Mouse (Mus musculus) heart, embryonic 11.5 days (tissue): ENCODE data around the gene Ndufa7. TPM values are rescaled to one million over a fixed set of nuclear protein-coding genes. Genes with fewer than 3 reads are reported as not detected.

Experiments used
- ATAC-seq: fragments of 200-750 bp; cut with Nextera tagmentation; replicated peaks from 2 replicates; pipeline ENCODE4 v1.8.0; 2017; ENCODE audit warnings: moderate library complexity; ENCODE audit not compliant: insufficient number of reproducible peaks, low FRiP score, low TSS enrichment
- H3K27ac ChIP-seq: fragments of 300-500 bp; sonication (generic); 2 replicates; pipeline ENCODE4 v1.5.1; 2014; ENCODE audit warnings: mild to moderate bottlenecking, low read depth, low read length
- H3K27me3 ChIP-seq: fragments of 300-500 bp; sonication (generic); 2 replicates; pipeline ENCODE4 v1.6.1; 2014; ENCODE audit warnings: mild to moderate bottlenecking, low read length, mixed read lengths; ENCODE audit not compliant: control insufficient read depth, insufficient read depth
- H3K36me3 ChIP-seq: fragments of 300-500 bp; sonication (generic); 2 replicates; pipeline ENCODE4 v1.6.1; 2014; ENCODE audit warnings: mild to moderate bottlenecking, low read length, moderate library complexity, mixed read lengths; ENCODE audit not compliant: control insufficient read depth, insufficient read depth
- H3K4me1 ChIP-seq: fragments of 300-500 bp; sonication (generic); 2 replicates; pipeline ENCODE4 v1.6.1; 2014; ENCODE audit warnings: low read length; ENCODE audit not compliant: control insufficient read depth, insufficient read depth
- H3K4me2 ChIP-seq: fragments of 300-500 bp; sonication (generic); 2 replicates; pipeline ENCODE4 v1.6.1; 2014; ENCODE audit warnings: mild to moderate bottlenecking, moderate library complexity
- H3K4me3 ChIP-seq: fragments of 300-500 bp; sonication (generic); 2 replicates; pipeline ENCODE4 v1.5.1; 2014; ENCODE audit warnings: low read depth, low read length
- H3K9ac ChIP-seq: fragments of 300-500 bp; sonication (generic); 2 replicates; pipeline ENCODE4 v1.6.1; 2014; ENCODE audit warnings: mild to moderate bottlenecking, low read depth, low read length, moderate library complexity
- H3K9me3 ChIP-seq: fragments of 300-500 bp; sonication (generic); replicated peaks from 2 replicates; pipeline ENCODE4 v1.6.1; 2016; ENCODE audit warnings: low read length; ENCODE audit not compliant: control insufficient read depth
- WGBS: fragments of 180-500 bp; shearing (Covaris S2); extraction: QIAGEN DNeasy Blood & Tissue Kit; methylation state at CpG from one replicate; pipeline ENCODE4 v1.1.7; 2014; ENCODE audit not compliant: insufficient replicate concordance; 5-methylcytosine and 5-hydroxymethylcytosine counted together
- polyA plus RNA-seq: library from polyadenylated mRNA; unstranded; fragments of >200 nt; fragmentation: Nextera tagmentation; extraction: Ambion mirVana; gene quantifications from 2 replicates; pipeline ENCODE4 v1.2.1, GENCODE M21; 2014

The Ndufa7 gene
- polyA plus RNA-seq, 1 experiment from 2014 or later = 457 TPM

DNA sequence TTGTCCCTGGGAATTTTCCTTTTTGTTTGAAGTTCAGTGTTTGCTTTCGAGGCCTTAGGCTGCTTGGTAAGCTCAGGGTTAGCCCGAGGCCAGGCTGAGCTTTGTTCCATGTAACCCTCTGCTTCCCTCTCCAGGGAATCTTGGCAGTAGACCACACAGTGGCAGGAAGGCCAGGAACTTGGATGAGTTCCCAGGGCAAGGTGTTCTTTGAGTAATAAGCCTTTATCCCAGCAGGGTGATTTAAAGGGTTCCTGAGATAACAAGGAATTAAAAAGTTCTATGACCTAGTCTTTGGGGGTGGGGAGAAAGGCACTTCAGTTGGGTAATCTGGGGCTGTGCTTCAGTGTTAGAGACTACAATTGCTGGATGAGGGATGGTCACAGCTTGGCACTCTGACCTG lies 4.5 kb downstream of the Ndufa7 start:
- WGBS = 73% methylated on average over 2 of the region's 2 CpGs
- peaks cover 6% of the 10 kb centered on the region for H3K4me1 ChIP-seq
- H3K4me2 ChIP-seq = no peak overlapping the region
- H3K27me3 ChIP-seq = no peaks in the 10 kb centered on the region
- no peak overlapping the region for H3K4me3 ChIP-seq
- H3K9ac ChIP-seq = no peak overlapping the region
- peaks cover 26% of the 10 kb centered on the region for H3K36me3 ChIP-seq
- no peak for ATAC-seq
- no peak overlapping the region for H3K27ac ChIP-seq
- H3K9me3 ChIP-seq = no peaks in the 10 kb centered on the region

DNA sequence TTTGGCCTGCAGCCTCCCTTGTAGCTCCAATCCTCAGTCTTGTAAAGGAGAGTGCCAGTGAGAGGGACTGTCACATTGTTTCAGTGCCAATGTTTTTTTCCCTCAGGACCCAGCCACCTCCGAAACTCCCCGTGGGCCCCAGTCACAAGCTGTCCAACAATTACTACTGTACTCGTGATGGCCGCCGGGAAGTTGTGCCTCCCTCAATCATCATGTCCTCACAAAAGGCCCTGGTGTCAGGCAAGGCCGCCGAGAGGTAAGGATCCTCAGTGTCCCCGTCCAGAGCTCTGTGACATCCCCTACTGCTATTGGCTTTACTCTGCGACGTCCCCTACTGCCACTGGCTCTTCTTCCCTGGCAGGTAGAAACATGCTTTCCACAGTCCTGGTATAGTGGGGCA lies 5.2 kb downstream of the Ndufa7 start:
- 92% methylated on average over 10 of the region's 10 CpGs for WGBS
- ATAC-seq = no peak
- H3K27ac ChIP-seq = no peak overlapping the region
- H3K9me3 ChIP-seq = no peaks in the 10 kb centered on the region
- H3K36me3 ChIP-seq = peaks cover 26% of the 10 kb centered on the region
- no peak overlapping the region for H3K4me3 ChIP-seq
- no peak overlapping the region for H3K4me2 ChIP-seq
- peaks cover 6% of the 10 kb centered on the region for H3K4me1 ChIP-seq
- no peak overlapping the region for H3K9ac ChIP-seq
- no peaks in the 10 kb centered on the region for H3K27me3 ChIP-seq

DNA sequence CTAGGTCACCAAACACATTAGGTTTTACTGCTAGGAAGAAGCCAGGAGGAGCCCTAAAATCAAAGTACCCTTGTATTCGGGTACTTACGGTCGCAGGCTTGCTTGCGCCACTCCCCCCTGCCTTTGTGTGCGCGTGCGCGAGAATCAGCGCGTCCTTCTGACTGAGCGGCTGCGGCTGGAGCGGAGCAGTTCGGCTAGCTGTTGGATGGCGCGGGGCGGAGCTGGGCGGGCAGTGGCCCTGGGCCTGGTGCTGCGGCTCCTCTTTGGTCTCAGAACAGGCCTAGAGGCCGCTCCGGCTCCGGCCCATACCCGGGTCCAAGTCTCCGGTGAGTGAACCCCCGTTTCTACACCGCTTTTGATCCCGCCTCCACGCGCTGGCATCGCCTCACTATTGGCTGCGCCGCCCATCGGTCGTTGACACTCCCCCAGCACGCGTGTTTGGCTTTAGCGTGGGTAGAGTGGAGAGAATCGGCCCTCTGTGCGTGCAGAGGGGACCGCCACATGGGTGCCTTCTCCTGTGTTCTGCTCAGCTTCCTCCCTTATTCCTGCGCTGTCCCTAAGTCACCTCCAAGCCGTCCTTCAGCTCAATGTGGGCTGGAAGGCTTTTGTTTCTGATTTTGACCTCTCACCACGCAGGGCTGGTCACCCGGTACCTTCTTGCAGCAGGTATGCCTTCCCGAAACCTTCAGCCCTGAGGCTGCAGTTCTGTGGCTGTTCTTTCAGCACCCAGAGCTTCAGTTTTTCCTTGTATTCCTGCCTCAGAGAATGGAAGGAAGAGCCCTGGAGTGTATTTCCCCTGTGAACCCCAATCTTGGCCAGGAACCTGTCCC lies 18.8 kb downstream of the Ndufa7 start, which contains the start of gene Cd320:
TSS of gene Cd320 (plus strand) at position 126 of the 830 bp plus-strand sequence.
- H3K36me3 ChIP-seq = 0 out of 2 replicates have a peak, but pooled peaks cover 3% of the 10 kb centered on the region
- H3K27ac ChIP-seq = peak within 1 kb of the TSS; percentile 22; the same call in 1 of the 2 replicates
- peak within 1 kb of the TSS; percentile 95 for H3K4me3 ChIP-seq
- peaks cover 11% of the 10 kb centered on the region for H3K4me1 ChIP-seq
- peak within 1 kb of the TSS; percentile 79 for H3K9ac ChIP-seq
- H3K9me3 ChIP-seq = no peaks in the 10 kb centered on the region
- H3K4me2 ChIP-seq = peak within 1 kb of the TSS; percentile 90
- under 1% methylated on average over 45 of the region's 45 CpGs for WGBS
- H3K27me3 ChIP-seq = no peaks in the 10 kb centered on the region
- peak; percentile 86 for ATAC-seq

DNA sequence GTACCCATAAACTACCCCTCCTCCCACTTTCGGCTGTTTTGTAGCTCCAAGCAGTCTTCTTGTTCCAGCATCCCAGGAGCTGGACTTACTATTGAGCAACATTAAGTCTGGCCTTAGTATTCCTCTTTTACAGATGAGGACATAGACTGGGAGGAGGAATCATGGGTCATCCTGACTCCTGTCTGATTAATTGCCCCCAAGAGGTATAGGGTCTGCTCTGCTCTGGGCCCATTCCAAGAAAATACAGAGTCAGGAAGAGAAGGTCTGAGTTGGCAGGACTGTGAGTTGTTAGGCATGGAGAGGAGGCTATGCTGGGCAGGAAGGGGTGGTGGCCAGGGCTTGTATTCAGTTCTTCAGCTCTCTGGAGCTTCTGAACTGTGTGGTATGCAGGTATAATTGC lies 19.8 kb downstream of the Ndufa7 start:
- WGBS = 79% methylated on average over 1 of the region's 1 CpGs
- Histone ChIP-seq H3K9me3 (no peaks in the 10 kb centered on the region), H3K4me2 (peak overlapping the region; percentile 90; the same call in 1 of the 2 replicates), H3K27ac (no peak overlapping the region), H3K4me1 (peaks cover 11% of the 10 kb centered on the region), H3K27me3 (no peaks in the 10 kb centered on the region), H3K4me3 (no peak overlapping the region), H3K9ac (0 out of 2 replicates have a peak overlapping the region, but pooled peaks have one; percentile 17), H3K36me3 (0 out of 2 replicates have a peak, but pooled peaks cover 3% of the 10 kb centered on the region)
- ATAC-seq = no peak

DNA sequence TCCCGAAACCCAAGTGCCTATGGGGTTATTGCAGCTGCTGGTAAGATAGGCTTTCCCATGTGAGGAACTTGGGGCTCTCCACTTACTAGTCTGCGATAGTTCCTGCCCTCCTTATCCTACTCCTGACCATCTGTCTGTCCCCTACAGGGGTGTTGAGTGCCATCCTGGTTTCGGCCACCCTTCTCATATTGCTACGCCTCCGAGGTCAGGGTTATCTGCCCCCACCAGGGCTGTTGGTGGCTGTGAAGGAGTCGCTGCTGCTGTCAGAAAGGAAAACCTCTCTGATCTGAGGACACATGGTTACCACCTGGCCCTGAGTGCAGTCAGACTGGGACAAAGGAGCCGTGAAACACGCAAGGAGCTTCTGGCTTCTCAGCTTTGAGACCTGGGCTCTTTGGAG lies 23.8 kb downstream of the Ndufa7 start:
- no peak overlapping the region for H3K9ac ChIP-seq
- H3K36me3 ChIP-seq = 0 out of 2 replicates have a peak, but pooled peaks cover 3% of the 10 kb centered on the region
- 63% methylated on average over 8 of the region's 8 CpGs for WGBS
- H3K9me3 ChIP-seq = no peaks in the 10 kb centered on the region
- H3K27me3 ChIP-seq = no peaks in the 10 kb centered on the region
- H3K4me3 ChIP-seq = no peak overlapping the region
- no peak overlapping the region for H3K27ac ChIP-seq
- ATAC-seq = no peak
- H3K4me1 ChIP-seq = peaks cover 11% of the 10 kb centered on the region
- no peak overlapping the region for H3K4me2 ChIP-seq

DNA sequence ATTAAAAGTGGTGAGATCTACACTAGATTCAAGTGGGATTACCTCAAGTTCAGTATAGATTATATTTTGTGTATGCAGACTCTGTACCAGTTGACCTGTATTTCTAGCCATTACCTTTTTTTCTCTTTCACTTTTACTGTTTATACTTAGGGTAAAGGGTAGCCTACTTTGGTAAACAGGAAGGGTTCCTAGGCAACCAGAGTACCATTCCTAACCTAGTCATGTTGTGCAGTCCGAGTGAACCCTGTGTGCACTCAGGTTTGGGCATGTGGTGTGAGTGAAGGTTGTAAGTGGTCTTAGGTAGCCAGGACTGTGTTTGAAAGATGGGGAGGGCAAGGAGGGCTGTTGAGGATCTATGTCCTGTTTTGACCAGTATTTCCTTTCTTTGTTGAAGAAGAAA lies 27.0 kb downstream of the Ndufa7 start:
- Histone ChIP-seq H3K4me3 (no peak overlapping the region), H3K27me3 (no peaks in the 10 kb centered on the region), H3K4me2 (no peak overlapping the region), H3K9me3 (no peaks in the 10 kb centered on the region), H3K9ac (no peak overlapping the region), H3K27ac (no peak overlapping the region), H3K4me1 (no peaks in the 10 kb centered on the region), H3K36me3 (0 out of 2 replicates have a peak, but pooled peaks cover 3% of the 10 kb centered on the region)
- WGBS = 59% methylated on average over 1 of the region's 1 CpGs
- no peak for ATAC-seq

DNA sequence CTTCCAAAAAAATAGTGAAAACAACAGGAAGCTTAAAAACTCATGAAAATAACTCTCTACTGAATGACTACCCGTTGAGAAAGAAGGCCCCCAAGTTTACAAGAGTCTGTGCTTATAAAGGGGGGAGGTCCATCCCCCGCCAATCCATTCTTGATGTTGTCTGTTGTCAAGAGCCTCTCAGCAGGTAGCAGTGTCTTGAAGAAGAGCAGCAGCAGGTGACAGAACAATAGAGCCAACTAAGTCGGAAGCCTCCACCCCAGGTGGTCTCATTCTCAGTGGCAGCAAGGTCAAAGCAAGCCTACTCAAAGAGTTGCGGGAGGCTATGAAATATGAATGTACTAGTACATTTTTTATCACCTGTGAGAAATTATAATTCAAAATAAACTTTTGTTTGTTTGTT lies 33.4 kb downstream of the Ndufa7 start:
- H3K27ac ChIP-seq = no peak overlapping the region
- no peaks in the 10 kb centered on the region for H3K27me3 ChIP-seq
- no peaks in the 10 kb centered on the region for H3K4me1 ChIP-seq
- no peak overlapping the region for H3K9ac ChIP-seq
- no peaks in the 10 kb centered on the region for H3K9me3 ChIP-seq
- H3K4me3 ChIP-seq = no peak overlapping the region
- H3K4me2 ChIP-seq = no peak overlapping the region
- no peak for ATAC-seq
- WGBS = 75% methylated on average over 4 of the region's 4 CpGs
- H3K36me3 ChIP-seq = no peaks in the 10 kb centered on the region

DNA sequence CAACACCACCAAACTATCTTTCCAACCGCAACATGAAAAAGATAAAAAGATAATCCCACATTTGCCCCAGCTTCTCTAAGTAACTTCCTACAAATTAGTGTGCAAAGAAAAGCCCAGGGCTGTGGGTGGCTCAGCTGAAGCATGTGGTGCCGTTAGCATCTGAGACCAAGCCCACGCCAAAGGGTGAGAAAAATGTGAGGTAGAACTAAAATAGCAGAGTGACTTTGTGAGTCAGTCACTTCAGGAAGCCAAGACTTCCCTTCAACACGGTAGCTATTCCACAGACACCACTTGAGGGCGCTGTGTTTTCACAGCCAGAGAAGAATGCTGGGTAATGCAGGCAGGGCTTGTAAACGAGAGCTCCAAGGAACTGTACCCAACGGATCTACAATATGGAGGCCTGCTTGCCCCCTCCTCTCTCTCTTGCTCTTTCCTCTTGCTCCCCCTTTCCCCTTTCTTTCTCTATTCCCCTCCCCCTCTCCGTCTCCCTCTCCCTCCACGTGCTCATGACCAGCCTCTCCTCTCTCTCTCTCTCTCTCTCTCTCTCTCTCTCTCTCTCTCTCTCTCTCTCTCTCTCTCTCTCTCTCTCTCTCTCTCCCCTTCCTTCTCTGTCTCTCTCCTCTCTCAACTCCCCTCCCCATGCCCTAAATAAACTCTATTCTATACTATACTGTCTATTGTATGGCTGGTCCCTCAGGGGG lies 41.1 kb downstream of the Ndufa7 start:
- H3K9ac ChIP-seq = no peak overlapping the region
- H3K4me3 ChIP-seq = no peak overlapping the region
- no peaks in the 10 kb centered on the region for H3K9me3 ChIP-seq
- peak overlapping the region; percentile 29; the same call in 1 of the 2 replicates for H3K4me2 ChIP-seq
- no peak for ATAC-seq
- WGBS = 26% methylated on average over 9 of the region's 9 CpGs
- no peaks in the 10 kb centered on the region for H3K27me3 ChIP-seq
- no peaks in the 10 kb centered on the region for H3K4me1 ChIP-seq
- H3K36me3 ChIP-seq = no peaks in the 10 kb centered on the region
- no peak overlapping the region for H3K27ac ChIP-seq
